Mouse (Mus musculus) forebrain, embryonic 16.5 days (tissue): ENCODE data around the gene Tmem186. TPM values are rescaled to one million over a fixed set of nuclear protein-coding genes. Genes with fewer than 3 reads are reported as not detected.
A peak's percentile ranks its signal among the peaks of the same experiment; 100 is the strongest.

Experiments used
- ATAC-seq: fragments of 200-750 bp; cut with Nextera tagmentation; 2 replicates; pipeline ENCODE4 v1.8.0; 2017; ENCODE audit warnings: mild to moderate bottlenecking, moderate library complexity
- H3K27ac ChIP-seq: fragments of 300-500 bp; sonication (generic); 2 replicates; pipeline ENCODE4 v1.5.1; 2014; ENCODE audit warnings: low read length, control low read depth
- H3K27me3 ChIP-seq: fragments of 300-500 bp; sonication (generic); replicated peaks from 2 replicates; pipeline ENCODE4 v1.6.1; 2014; ENCODE audit warnings: low read length; ENCODE audit not compliant: control insufficient read depth, insufficient read depth
- H3K36me3 ChIP-seq: fragments of 300-500 bp; sonication (generic); 2 replicates; pipeline ENCODE4 v1.6.1; 2014; ENCODE audit not compliant: control insufficient read depth, insufficient read depth
- H3K4me1 ChIP-seq: fragments of 300-500 bp; sonication (generic); replicated peaks from 2 replicates; pipeline ENCODE4 v1.6.1; 2014; ENCODE audit warnings: low read length; ENCODE audit not compliant: control insufficient read depth, insufficient read depth
- H3K4me2 ChIP-seq: fragments of 300-500 bp; sonication (generic); 2 replicates; pipeline ENCODE4 v1.6.1; 2014; ENCODE audit warnings: mild to moderate bottlenecking, low read length, control low read depth
- H3K4me3 ChIP-seq: fragments of 300-500 bp; sonication (generic); replicated peaks from 2 replicates; pipeline ENCODE4 v1.5.1; 2014; ENCODE audit warnings: mild to moderate bottlenecking, low read length, control low read depth
- H3K9ac ChIP-seq: fragments of 300-500 bp; sonication (generic); replicated peaks from 2 replicates; pipeline ENCODE4 v1.6.1; 2014; ENCODE audit warnings: low read depth, low read length, control low read depth
- H3K9me3 ChIP-seq: fragments of 300-500 bp; sonication (generic); 2 replicates; pipeline ENCODE4 v1.6.1; 2016; ENCODE audit warnings: low read length; ENCODE audit not compliant: control insufficient read depth
- WGBS: fragments of 180-500 bp; shearing (Covaris S2); extraction: QIAGEN DNeasy Blood & Tissue Kit; methylation state at CpG from one replicate; pipeline ENCODE4 v1.1.7; 2014; 5-methylcytosine and 5-hydroxymethylcytosine counted together
- polyA plus RNA-seq: library from polyadenylated mRNA; unstranded; fragments of >200 nt; fragmentation: Nextera tagmentation; extraction: Ambion mirVana; gene quantifications from 2 replicates; pipeline ENCODE4 v1.2.1, GENCODE M21; 2015

Gene Tmem186
- polyA plus RNA-seq, 1 experiment from 2014 or later: 27.8 TPM

GRCm38 (mm10) chr16:8656256-8656655 is 18.7 kb upstream of the Tmem186 start:
- Histone ChIP-seq H3K27ac (no peak overlapping the region), H3K9me3 (no peaks in the 10 kb centered on the region), H3K27me3 (no peaks in the 10 kb centered on the region), H3K4me2 (no peak overlapping the region), H3K4me1 (no peaks in the 10 kb centered on the region), H3K4me3 (no peak overlapping the region), H3K36me3 (peaks cover 14% of the 10 kb centered on the region), H3K9ac (no peak overlapping the region)
- 85% methylated on average over 2 of the region's 2 CpGs for WGBS
- ATAC-seq: no peak

GRCm38 (mm10) chr16:8655599-8655998 is 18.1 kb upstream of the Tmem186 start:
- peaks cover 19% of the 10 kb centered on the region for H3K36me3 ChIP-seq
- 90% methylated on average over 9 of the region's 9 CpGs for WGBS

GRCm38 (mm10) chr16:8655108-8655507 is 17.6 kb upstream of the Tmem186 start:
- H3K4me3 ChIP-seq: no peak overlapping the region
- 79% methylated on average over 6 of the region's 6 CpGs for WGBS
- H3K9me3 ChIP-seq: no peaks in the 10 kb centered on the region
- no peaks in the 10 kb centered on the region for H3K27me3 ChIP-seq
- no peaks in the 10 kb centered on the region for H3K4me1 ChIP-seq
- H3K9ac ChIP-seq: no peak overlapping the region
- 0 out of 2 replicates have a peak overlapping the region, but pooled peaks have one; percentile 34 for H3K27ac ChIP-seq
- ATAC-seq: no peak
- H3K36me3 ChIP-seq: peaks cover 18% of the 10 kb centered on the region
- H3K4me2 ChIP-seq: no peak overlapping the region

More at GRCm38 (mm10) chr16:8655599-8655998, 18.1 kb upstream of the Tmem186 start:
- Histone ChIP-seq H3K27ac (0 out of 2 replicates have a peak overlapping the region, but pooled peaks have one; percentile 34), H3K9me3 (no peaks in the 10 kb centered on the region), H3K4me2 (no peak overlapping the region), H3K4me3 (no peak overlapping the region), H3K27me3 (no peaks in the 10 kb centered on the region), H3K4me1 (no peaks in the 10 kb centered on the region), H3K9ac (no peak overlapping the region)
- ATAC-seq: no peak

GRCm38 (mm10) chr16:8650007-8650406 is 12.5 kb upstream of the Tmem186 start:
- no peaks in the 10 kb centered on the region for H3K9me3 ChIP-seq
- 98% methylated on average over 3 of the region's 3 CpGs for WGBS
- H3K27ac ChIP-seq: no peak overlapping the region
- H3K27me3 ChIP-seq: no peaks in the 10 kb centered on the region
- H3K4me1 ChIP-seq: no peaks in the 10 kb centered on the region
- H3K4me3 ChIP-seq: no peak overlapping the region
- H3K36me3 ChIP-seq: peaks cover 20% of the 10 kb centered on the region
- H3K9ac ChIP-seq: no peak overlapping the region
- no peak for ATAC-seq
- no peak overlapping the region for H3K4me2 ChIP-seq

GRCm38 (mm10) chr16:8645546-8645945 is 8.0 kb upstream of the Tmem186 start:
- H3K4me2 ChIP-seq: no peak overlapping the region
- no peak overlapping the region for H3K27ac ChIP-seq
- no peak overlapping the region for H3K4me3 ChIP-seq
- H3K9ac ChIP-seq: no peak overlapping the region
- H3K4me1 ChIP-seq: no peaks in the 10 kb centered on the region
- ATAC-seq: no peak
- no peaks in the 10 kb centered on the region for H3K27me3 ChIP-seq
- WGBS: 88% methylated on average over 6 of the region's 6 CpGs
- H3K36me3 ChIP-seq: peaks cover 21% of the 10 kb centered on the region
- H3K9me3 ChIP-seq: no peaks in the 10 kb centered on the region

GRCm38 (mm10) chr16:8643855-8644254 is 6.3 kb upstream of the Tmem186 start:
- no peak overlapping the region for H3K9ac ChIP-seq
- no peak overlapping the region for H3K4me3 ChIP-seq
- no peak overlapping the region for H3K4me2 ChIP-seq
- 76% methylated on average over 2 of the region's 2 CpGs for WGBS
- peaks cover 3% of the 10 kb centered on the region for H3K4me1 ChIP-seq
- H3K36me3 ChIP-seq: peaks cover 14% of the 10 kb centered on the region
- no peak overlapping the region for H3K27ac ChIP-seq
- peak; percentile 65; the same call in 1 of the 2 replicates for ATAC-seq
- no peaks in the 10 kb centered on the region for H3K27me3 ChIP-seq
- H3K9me3 ChIP-seq: no peaks in the 10 kb centered on the region

GRCm38 (mm10) chr16:8639466-8640191 is 2.1 kb upstream of the Tmem186 start:
- peaks cover 9% of the 10 kb centered on the region for H3K36me3 ChIP-seq
- no peaks in the 10 kb centered on the region for H3K27me3 ChIP-seq
- H3K4me1 ChIP-seq: peaks cover 25% of the 10 kb centered on the region
- H3K9ac ChIP-seq: no peak overlapping the region
- no peak overlapping the region for H3K4me3 ChIP-seq
- H3K9me3 ChIP-seq: no peaks in the 10 kb centered on the region
- ATAC-seq: no peak
- no peak overlapping the region for H3K4me2 ChIP-seq
- WGBS: 91% methylated on average over 11 of the region's 11 CpGs
- no peak overlapping the region for H3K27ac ChIP-seq

GRCm38 (mm10) chr16:8638131-8638530 is 619 bp upstream of the Tmem186 start:
- H3K4me3 ChIP-seq: peak overlapping the region; percentile 96
- no peak for ATAC-seq

GRCm38 (mm10) chr16:8636867-8637216 is 670 bp downstream of the Tmem186 start:
- Histone ChIP-seq H3K27me3 (no peaks in the 10 kb centered on the region), H3K9ac (peak overlapping the region; percentile 78), H3K4me3 (peak overlapping the region; percentile 96), H3K4me2 (peak overlapping the region; percentile 64), H3K9me3 (no peaks in the 10 kb centered on the region), H3K27ac (peak overlapping the region; percentile 82), H3K4me1 (peaks cover 25% of the 10 kb centered on the region), H3K36me3 (peaks cover 5% of the 10 kb centered on the region; the same call in 1 of the 2 replicates)
- ATAC-seq: no peak; the same call in 1 of the 2 replicates
- under 1% methylated on average over 13 of the region's 13 CpGs for WGBS

More at GRCm38 (mm10) chr16:8638131-8638530, 619 bp upstream of the Tmem186 start:
- WGBS: 46% methylated on average over 7 of the region's 7 CpGs
- Histone ChIP-seq H3K9me3 (no peaks in the 10 kb centered on the region), H3K36me3 (peaks cover 2% of the 10 kb centered on the region; the same call in 1 of the 2 replicates), H3K27ac (no peak overlapping the region), H3K4me1 (peaks cover 25% of the 10 kb centered on the region), H3K4me2 (peak overlapping the region; percentile 64), H3K27me3 (no peaks in the 10 kb centered on the region), H3K9ac (peak overlapping the region; percentile 78)
